Mouse (Mus musculus) left cerebral cortex, postnatal 25 days (tissue): Measurements from ENCODE around the gene Tmf1. TPM values are rescaled to one million over a fixed set of nuclear protein-coding genes. Genes with fewer than 3 reads are reported as not detected.

Experiments used
- DNase-seq, 2 experiments: peaks; one replicate each; pipeline ENCODE4 v3.0.0; 2022; ENCODE audit warnings: low spot score in 2 of 2, mixed read lengths in 1 of 2
- intact Hi-C: fragments of 180-260 bp; cut with DNase I; formaldehyde crosslinking; loops from one replicate; pipeline ENCODE4 v1.15.1; 2025
- total RNA-seq, 2 experiments: library from RNA; stranded (reverse); gene quantifications; 2 replicates each; pipeline ENCODE4 v1.2.3; 2021

Gene Tmf1
- total RNA-seq = 10 to 100 TPM; 50.0 to 54.9 TPM

- DNase-seq = peak; percentile 97
- intact Hi-C loops = loop anchor here (2.0 kb wide), 1 partner anchor 26 kb away; the partner anchor contains the start of gene Uba3
Measured at GRCm38 (mm10) chr6:97178491-97179366, at the start of gene Tmf1. Gene Tmf1 (minus strand): TSS chr6:97179122.

DNA sequence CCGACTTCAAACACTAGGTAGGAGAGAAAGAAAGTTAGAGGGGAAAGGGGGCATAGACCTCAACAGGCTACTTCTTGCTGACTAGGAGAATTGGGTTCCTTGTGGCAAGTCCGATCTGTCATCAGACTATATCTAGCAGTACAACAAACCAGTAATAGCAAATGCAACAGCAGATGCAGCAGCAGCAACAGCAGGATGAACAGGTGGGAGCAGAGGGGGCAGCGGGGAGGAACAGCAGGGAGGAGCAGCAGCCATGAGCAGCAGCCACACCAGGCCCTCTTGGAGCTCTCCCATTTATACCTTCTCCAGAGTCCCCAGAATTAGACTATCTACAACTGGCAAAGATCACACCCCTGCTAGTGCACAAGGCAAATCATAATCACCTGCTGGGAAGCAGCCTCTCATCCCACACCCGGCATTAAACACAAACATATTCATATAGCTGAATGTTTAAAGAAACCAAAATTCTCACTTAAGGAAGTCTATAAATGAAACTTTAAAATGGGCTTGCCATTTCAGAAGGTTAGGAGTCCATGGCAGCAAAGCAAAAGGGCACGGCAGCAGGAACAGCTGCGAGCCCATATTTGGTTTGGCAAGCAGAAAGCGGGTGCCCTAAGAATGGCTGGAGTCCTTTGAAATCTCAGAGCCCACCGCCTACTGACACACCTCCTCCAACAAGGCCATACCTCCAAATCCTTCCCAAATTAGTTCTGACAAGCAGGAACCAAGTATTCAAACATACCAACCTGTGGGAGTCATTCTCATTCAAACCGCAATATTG, 48.3 kb upstream of the Tmf1 start:
- DNase-seq = no peak
- intact Hi-C loops = no loop called here

DNA sequence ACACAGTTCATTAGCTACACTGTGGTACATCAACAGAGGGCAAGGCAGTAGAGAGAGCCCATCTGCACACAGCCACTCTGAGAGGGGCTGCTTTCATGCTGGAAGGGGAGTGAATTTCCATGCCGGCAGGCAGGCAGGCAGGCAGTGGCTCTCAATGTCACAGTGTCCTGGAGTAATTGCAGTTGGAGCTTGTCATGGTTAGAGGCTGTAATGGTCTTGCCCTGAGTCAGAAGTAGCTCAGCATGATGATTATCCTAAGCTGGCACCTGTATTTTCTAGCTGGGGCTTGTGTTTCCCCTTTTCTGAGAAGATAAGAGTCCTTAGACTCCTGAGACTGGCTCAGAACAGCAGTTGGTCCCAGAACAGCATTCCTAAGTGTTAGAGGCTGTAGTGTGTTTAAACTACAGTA, 47.2 kb upstream of the Tmf1 start:
- no peak for DNase-seq
- intact Hi-C loops = no loop called here

GRCm38 (mm10) chr6:97224505-97224904, 45.6 kb upstream of the Tmf1 start:
- no peak for DNase-seq
- intact Hi-C loops = no loop called here

- intact Hi-C loops = no loop called here
- DNase-seq = no peak
Measured at GRCm38 (mm10) chr6:97223566-97223965, 44.6 kb upstream of the Tmf1 start.

DNA sequence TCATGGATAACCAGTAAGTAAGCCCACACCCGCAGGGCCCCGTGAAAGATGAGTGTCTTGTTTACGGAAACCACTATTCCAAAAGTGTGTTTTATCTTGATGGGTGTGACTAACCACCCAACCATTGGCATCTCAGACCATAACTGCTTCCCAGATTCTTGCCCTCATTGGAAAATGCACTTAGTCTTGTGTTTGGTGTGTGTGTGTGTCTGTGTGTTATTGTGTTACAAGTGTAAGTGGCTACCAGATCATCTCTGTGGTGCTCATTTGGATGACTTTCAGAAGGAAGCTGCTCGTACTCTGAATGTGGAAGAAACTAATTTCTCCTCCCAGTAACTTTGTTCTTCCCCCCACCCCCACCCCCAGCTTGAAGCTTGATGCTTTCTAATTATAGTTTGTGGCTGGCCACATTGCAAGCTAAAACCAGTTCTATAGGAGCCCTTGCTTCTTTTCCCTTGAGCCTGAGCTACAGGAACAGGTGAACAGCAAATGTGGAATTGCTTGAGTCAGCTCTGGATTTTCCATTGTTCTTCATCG, 44.1 kb upstream of the Tmf1 start:
- intact Hi-C loops = no loop called here
- DNase-seq = no peak

DNA sequence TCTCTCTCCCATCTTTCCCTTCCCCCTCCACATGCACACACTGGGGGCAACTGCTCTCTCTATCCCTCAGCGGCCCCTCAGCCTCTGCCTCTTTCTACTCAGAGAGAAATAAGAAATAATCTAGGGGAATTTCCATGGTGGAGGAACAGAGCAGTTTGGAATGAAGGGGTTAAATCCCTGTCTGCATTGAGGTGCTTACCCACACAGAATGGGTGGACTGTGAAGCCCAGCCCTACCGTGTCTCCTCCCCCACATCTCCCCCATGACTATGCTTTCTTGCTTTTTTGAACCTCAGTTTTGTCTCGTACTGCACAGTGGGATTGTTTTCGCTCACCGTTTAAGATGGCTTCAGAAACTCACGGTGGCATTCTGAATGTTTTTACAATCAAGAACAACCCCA, 43.4 kb upstream of the Tmf1 start:
- intact Hi-C loops = no loop called here
- DNase-seq = peak in 1 of 2 experiments; percentile 48

GRCm38 (mm10) chr6:97221205-97222025, 42.5 kb upstream of the Tmf1 start:
- intact Hi-C loops = no loop called here
- peak; percentile 63 to 92 for DNase-seq

GRCm38 (mm10) chr6:97220672-97221071, 41.8 kb upstream of the Tmf1 start:
- intact Hi-C loops = no loop called here
- DNase-seq = no peak

- intact Hi-C loops = no loop called here
- peak in 1 of 2 experiments; percentile 60 for DNase-seq
Measured at GRCm38 (mm10) chr6:97216154-97216821, 37.4 kb upstream of the Tmf1 start.

- peak; percentile 49 to 87 for DNase-seq
- intact Hi-C loops = no loop called here
Measured at GRCm38 (mm10) chr6:97211981-97212380, 33.1 kb upstream of the Tmf1 start.

DNA sequence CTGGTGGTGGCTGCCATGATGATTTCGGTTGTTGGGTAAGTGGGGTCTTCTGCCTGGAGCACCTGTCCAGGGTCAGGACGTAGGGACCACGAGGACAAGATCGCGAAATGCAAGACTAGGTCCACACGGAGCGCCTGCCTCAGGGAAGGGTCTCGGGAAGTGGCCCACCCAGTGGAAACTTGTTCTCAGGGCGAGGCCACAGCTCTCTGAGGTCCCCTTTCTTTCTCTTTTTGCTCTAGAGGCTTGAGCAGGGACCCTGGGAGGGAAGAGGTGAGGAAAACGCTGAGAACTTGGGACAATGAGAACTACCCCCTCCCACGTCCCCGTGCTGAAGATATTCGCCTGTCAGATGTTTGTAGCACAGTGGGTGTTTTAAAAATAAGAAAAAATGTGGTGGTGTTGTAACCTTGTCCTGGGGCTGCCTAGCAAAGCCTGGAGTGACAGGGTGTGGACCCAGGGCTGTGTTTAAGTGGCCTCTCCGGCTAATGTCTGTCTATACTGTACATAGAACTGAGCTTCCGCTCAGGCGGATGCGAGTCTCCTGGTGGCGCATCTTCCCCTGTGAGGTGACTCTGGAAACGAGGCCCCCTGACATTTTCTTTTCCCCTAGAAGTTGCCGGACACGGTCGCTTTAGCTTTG, 32.2 kb upstream of the Tmf1 start:
- no peak for DNase-seq
- intact Hi-C loops = no loop called here

GRCm38 (mm10) chr6:97210191-97210961, 31.5 kb upstream of the Tmf1 start, which contains the start of gene Arl6ip5:
Gene Arl6ip5 (plus strand): TSS chr6:97210689.
- intact Hi-C loops = no loop called here

DNA sequence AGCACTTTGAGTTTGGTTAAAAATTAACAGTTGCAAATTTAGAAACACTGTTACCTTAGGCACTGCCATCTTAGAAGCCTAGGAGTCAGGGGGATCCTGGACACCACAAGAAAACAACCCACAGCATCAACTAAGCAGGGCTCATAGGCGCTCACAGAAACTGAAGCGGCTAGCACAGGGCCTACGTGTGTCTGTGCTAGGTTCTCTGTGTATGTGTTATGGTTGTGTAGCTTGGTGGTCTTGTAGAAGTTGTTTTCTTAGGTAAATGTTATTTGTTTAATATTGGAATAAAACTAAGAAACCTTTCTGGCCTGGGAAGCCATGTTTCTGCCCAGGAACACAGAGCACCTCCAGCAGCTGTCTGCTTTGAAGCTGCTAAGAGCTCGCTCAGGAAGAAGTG, 30.8 kb upstream of the Tmf1 start:
- intact Hi-C loops = no loop called here
- no peak for DNase-seq

More at GRCm38 (mm10) chr6:97210191-97210961, 31.5 kb upstream of the Tmf1 start, which contains the start of gene Arl6ip5:
- DNase-seq = peak; percentile 90 to 95

- no peak for DNase-seq
- intact Hi-C loops = no loop called here
Measured at GRCm38 (mm10) chr6:97209201-97209600, 30.3 kb upstream of the Tmf1 start.

DNA sequence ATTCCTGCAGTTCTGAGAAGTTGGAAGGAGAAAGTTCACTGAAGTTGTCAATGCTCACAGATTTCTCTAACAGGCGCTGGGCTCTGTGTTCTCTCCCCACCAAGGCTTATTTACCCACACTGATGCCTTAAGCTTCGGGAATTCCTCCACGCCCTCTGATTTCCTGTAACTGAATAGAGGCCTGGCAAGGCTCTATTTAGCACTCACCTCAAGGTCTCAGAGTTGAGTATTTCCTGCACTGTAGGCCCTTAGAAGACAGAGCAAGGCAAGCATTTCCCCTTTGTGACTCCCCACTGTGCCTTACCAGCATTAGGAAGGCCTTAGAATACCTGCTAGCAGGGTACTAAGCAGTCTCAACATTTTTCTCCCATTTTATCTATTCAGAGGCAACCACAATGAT, 29.5 kb upstream of the Tmf1 start:
- DNase-seq = no peak
- intact Hi-C loops = no loop called here

GRCm38 (mm10) chr6:97207085-97207484, 28.2 kb upstream of the Tmf1 start:
- DNase-seq = no peak
- intact Hi-C loops = no loop called here

GRCm38 (mm10) chr6:97205439-97205885, 26.5 kb upstream of the Tmf1 start, which contains the start of gene Uba3:
Gene Uba3 (minus strand): TSS chr6:97205647.
- DNase-seq = peak; percentile 96 to 99
- intact Hi-C loops = loop anchor here (2.0 kb wide), 1 partner anchor 27 kb away; the partner anchor contains the start of gene Tmf1
